Mouse (Mus musculus) cortical plate, adult 2 months (tissue): ENCODE measurements around the gene Sufu. TPM values are rescaled to one million over a fixed set of nuclear protein-coding genes. Genes with fewer than 3 reads are reported as not detected.

ENCODE experiments used
- H3K27ac ChIP-seq: fragments of 200-500 bp; 2 replicates; pipeline ENCODE4 v1.5.1; 2012; ENCODE audit warnings: low read length, control low read depth, inconsistent platforms; ENCODE audit not compliant: insufficient read depth
- H3K4me1 ChIP-seq: fragments of 200-500 bp; 2 replicates; pipeline ENCODE4 v1.6.1; 2011; ENCODE audit warnings: low read length; ENCODE audit not compliant: control insufficient read depth, insufficient read depth
- H3K4me3 ChIP-seq: fragments of 200-500 bp; 2 replicates; pipeline ENCODE4 v1.5.1; 2011; ENCODE audit warnings: mild to moderate bottlenecking, low read length, control low read depth; ENCODE audit not compliant: insufficient read depth
- CTCF ChIP-seq: fragments of 200-500 bp; IDR thresholded peaks from 2 replicates; pipeline ENCODE4 v1.5.1; 2011; ENCODE audit warnings: mild to moderate bottlenecking, control low read depth, low read length; ENCODE audit not compliant: insufficient read depth; ENCODE audit errors: extremely low read depth
- POLR2A ChIP-seq: fragments of 200-500 bp; IDR thresholded peaks from 2 replicates; pipeline ENCODE4 v1.6.1; 2011; ENCODE audit warnings: mild to moderate bottlenecking, low read length, control low read depth; ENCODE audit not compliant: insufficient read depth; ENCODE audit errors: extremely low read depth
- polyA plus RNA-seq: library from polyadenylated mRNA; depleted of rRNA; stranded (reverse); fragments of >200 nt; gene quantifications from 2 replicates; pipeline ENCODE4 v1.2.3, GENCODE M21; 2012

Gene Sufu
- polyA plus RNA-seq, 1 experiment: 9.5 TPM

DNA sequence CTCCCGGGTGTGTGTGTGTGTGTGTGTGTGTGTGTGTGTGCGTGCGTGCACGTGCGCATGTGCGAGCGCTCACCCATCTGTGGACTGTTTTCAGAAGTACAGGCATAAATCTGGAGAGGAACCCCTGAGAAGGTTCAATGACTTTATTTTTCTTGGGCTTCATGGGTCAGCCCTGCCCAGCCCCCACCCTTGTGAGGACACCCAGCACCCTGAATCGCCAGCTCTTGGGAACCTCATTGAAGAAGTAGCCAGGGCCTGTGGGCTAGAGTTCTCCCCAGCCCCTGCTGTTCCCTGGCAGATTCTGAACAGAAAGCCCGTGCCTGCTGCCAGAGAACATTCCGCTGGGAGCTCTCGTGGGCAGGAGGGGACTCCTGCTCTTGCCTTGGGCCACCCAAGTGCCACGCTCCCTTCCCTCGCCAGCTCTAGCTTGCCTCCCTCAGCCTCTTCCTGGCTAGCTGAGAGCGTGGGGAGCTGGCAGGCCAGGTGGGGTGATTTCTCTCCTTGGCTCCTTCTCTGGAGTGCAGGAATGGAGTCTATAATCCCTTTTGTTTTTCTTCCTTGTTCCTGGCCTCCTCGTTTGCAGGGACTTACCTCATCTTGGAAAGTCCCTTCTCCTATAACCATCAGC is 87.1 kb downstream of the Sufu start:
- peaks cover 6% of the 10 kb centered on the region; the same call in 1 of the 2 replicates for H3K4me1 ChIP-seq

DNA sequence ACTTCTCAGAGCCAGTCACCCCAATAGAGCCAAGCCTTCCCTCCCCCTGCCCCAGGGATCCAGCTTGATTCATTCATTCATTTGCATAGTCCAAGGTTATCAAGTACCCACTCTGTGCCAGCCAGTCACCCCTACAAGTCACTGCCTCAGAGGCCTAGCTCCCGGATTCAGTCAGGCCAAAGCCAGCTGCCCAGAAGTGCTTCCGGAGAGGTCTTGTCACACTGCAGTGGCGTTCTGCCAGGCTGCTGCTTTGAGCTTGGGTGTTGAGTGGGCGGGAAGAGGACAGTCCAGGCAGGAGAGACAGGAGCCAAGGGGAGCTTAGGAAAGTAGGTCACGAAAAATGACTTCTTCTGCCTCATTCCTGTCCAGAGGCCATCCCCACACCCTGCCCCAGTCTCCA is 87.8 kb downstream of the Sufu start:
- H3K27ac ChIP-seq: no peak overlapping the region
- TF ChIP-seq CTCF: no peak
- TF ChIP-seq POLR2A: no peak
- no peak overlapping the region for H3K4me3 ChIP-seq
- peaks cover 6% of the 10 kb centered on the region; the same call in 1 of the 2 replicates for H3K4me1 ChIP-seq

More for the DNA sequence above, 87.1 kb downstream of the Sufu start:
- H3K27ac ChIP-seq: no peak overlapping the region
- H3K4me3 ChIP-seq: no peak overlapping the region
- TF ChIP-seq POLR2A: no peak
- no peak for TF ChIP-seq CTCF

DNA sequence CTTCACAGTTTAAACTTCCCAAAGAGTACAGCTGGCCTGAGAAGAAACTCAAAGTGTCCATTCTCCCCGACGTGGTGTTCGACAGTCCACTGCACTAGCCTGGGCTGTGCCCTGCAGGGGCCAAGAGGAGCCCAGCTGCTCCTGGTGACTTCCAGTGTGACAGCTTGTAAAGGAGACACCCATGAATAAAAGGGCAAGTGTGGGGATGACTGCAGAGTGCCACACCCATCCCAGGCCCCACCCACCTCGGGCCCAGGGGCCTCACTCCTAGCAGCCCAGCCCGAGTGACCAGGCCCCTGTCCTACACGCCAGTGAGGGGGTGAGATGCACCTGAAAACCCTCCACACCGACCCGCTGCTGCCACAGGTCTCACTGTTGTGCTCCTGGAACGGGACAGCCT is 89.2 kb downstream of the Sufu start:
- Histone ChIP-seq H3K4me1 (peaks cover 6% of the 10 kb centered on the region; the same call in 1 of the 2 replicates), H3K27ac (no peak overlapping the region), H3K4me3 (no peak overlapping the region)
- no peak for TF ChIP-seq CTCF
- no peak for TF ChIP-seq POLR2A

DNA sequence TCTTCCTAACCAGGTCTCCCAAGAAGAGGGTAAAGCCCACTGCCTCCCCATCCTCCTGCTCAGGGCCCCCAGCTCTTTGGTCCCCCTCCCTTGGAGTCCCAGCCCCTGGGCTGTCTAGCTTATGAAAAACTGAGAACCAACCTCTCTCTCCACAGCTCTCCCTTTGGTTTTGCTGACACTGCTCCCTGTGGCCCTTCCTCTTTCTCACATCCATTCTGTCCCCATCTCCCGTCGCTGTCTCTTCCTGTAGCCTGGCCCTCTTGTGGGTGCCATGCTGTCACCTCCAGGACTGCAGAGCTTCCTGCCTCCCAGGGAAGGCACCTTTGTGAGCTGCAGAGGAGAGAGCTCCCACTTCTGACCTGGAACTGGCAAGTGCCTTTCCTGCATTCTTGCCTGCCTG is 90.0 kb downstream of the Sufu start:
- Histone ChIP-seq H3K4me1 (peaks cover 6% of the 10 kb centered on the region; the same call in 1 of the 2 replicates), H3K4me3 (no peak overlapping the region), H3K27ac (no peak overlapping the region)
- no peak for TF ChIP-seq CTCF
- no peak for TF ChIP-seq POLR2A

DNA sequence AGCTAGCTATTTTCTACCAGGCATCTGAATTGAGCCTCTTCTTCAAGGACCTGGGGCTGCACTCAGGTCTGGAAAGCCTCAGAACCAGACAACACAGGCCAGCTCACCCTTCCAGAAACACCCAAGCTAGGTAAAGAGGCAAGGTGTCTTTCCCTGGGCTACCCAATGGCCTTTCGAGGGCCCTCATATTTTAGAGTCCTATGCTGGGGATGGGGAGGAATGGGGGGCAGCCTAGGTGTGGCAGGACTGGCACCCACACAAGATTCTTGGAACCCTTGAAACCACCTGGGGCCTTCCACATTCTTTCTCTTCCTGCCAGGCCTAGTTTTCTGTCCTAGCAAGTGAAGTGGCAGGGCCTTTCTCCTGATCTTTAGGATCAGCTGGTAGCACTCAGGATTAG is 92.8 kb downstream of the Sufu start:
- TF ChIP-seq CTCF (no peak), POLR2A (no peak)
- Histone ChIP-seq H3K4me3 (no peak overlapping the region), H3K4me1 (peaks cover under 1% of the 10 kb centered on the region; the same call in 1 of the 2 replicates), H3K27ac (no peak overlapping the region)

DNA sequence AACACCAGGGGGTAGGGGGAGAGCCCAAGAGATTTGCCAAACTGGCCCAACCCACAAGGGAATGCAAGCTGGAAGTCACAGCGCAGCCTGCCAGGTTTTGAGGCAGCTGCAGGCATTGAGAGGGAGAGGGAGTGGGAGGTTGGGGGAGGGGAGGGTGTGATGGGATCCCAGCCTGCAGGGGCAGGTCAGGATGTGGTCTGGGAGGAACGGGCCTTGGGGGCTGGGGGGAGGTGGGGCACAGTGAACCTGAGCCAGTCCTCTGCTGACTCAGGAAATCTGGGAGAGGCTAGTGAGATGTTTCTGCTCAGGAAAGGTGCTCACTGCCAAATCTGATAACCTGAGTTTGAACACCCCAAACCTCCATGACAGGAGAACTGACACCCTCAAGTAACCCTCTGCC is 93.9 kb downstream of the Sufu start:
- TF ChIP-seq CTCF (no peak), POLR2A (no peak)
- Histone ChIP-seq H3K27ac (no peak overlapping the region), H3K4me1 (no peaks in the 10 kb centered on the region), H3K4me3 (no peak overlapping the region)

DNA sequence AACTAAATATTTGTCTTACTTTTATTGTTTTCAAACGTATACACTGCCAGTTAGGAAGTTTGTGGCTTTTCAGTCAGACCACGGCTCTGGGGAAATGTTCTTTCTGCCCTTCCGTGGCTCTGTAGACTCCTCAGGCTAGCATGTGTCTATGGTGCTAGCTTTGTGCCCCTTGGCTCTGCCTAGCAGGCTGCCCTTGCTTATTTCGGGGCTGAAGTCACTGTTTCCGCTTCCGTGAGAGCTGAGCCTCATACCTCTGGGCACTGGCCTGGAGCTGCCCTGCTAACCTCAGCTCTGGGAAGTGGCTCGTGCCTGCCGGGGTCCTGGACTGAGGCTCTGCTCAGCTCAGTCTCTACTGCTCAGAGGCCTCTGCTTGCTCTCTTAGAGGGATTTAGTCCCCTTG is 98.4 kb downstream of the Sufu start:
- H3K27ac ChIP-seq: no peak overlapping the region
- TF ChIP-seq CTCF: no peak
- TF ChIP-seq POLR2A: no peak
- no peak overlapping the region for H3K4me3 ChIP-seq
- no peaks in the 10 kb centered on the region for H3K4me1 ChIP-seq

DNA sequence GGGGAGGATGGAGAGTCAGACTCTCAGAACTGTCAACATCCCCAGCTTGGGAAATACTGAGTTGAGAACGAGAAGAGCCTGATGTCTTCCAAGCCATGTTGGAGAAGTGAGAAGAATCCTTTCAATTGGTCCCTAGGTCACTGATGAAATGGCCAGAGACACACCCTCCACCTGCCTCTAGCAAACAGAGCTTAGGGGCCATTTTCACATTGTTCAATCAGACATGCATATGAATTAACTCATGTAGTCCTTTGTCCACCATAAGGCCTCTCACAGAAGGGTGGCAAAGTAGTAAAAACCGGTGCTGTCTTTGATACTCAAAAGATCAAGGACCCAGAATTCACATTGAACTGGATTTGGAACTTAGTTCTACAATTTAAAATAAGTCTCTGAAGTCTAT is 100.5 kb downstream of the Sufu start:
- Histone ChIP-seq H3K4me3 (no peak overlapping the region), H3K4me1 (no peaks in the 10 kb centered on the region), H3K27ac (no peak overlapping the region)
- TF ChIP-seq CTCF: no peak
- TF ChIP-seq POLR2A: no peak

DNA sequence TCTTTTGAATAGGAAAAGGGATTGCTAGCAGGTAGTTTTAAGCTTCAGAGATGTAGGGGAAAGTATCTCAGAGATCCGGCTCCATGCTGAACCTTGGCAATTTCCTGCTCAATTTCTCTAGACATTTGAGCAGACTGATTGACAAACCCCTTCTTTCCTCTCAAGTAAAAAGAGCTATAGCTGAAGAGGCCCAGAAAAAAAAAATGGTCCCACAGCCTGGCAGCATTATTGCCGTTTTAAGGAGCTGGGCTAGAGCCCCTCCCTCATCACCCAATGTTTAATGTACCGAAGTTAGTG is 102.8 kb downstream of the Sufu start:
- Histone ChIP-seq H3K4me3 (no peak overlapping the region), H3K27ac (no peak overlapping the region), H3K4me1 (no peaks in the 10 kb centered on the region; the same call in 1 of the 2 replicates)
- TF ChIP-seq POLR2A: no peak
- TF ChIP-seq CTCF: no peak

DNA sequence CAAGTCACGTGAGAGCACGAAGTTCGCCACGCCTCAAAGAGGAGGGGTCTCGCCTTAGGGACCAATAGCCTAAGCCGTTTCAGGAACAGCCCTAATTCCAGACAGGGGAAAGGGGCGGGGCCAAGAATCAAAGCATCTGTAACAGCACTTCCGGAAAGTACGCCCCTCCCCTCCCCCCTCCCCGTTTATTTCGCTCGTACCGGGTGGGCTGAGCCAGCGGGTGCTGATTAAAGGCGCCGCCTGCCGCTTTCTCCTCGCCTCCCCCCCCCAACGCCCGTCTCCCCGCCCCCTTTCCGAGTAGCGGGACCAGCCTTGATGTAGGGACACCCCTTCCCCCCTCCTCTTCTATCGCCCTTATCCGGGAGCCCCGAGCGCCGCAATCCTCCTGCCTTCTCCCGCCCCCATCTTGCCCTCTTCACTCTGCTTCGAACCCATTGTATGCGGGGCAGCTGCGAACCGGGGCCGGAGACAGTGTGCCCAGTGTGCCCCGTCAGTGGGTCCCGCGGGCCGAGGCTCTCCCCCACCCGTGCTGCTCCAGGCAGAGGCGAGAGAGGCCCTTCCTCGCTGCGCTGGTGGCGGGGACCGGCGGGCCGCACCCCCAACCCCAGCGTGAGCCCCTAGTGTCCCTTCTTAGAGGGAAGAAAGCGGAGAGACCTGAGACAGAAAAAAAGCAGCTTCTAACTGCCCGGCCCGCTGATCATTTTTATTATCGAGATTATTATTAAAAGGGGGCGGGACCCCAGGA is 103.3 kb downstream of the Sufu start:
- peak overlapping the region; percentile 84 for H3K4me3 ChIP-seq
- H3K4me1 ChIP-seq: peaks cover 2% of the 10 kb centered on the region
- H3K27ac ChIP-seq: peak overlapping the region; percentile 89
- TF ChIP-seq CTCF: no peak
